Mouse (Mus musculus) embryonic fibroblast, embryonic 13.5 days (primary cell): Measurements from ENCODE around the gene Itpr3.

Source experiments
- CTCF ChIP-seq: IDR thresholded peaks from 2 replicates; pipeline ENCODE4 v1.5.1; 2011; ENCODE audit warnings: mild to moderate bottlenecking, control low read depth, low read length, moderate library complexity, borderline replicate concordance; ENCODE audit not compliant: insufficient read depth
- POLR2A ChIP-seq: IDR thresholded peaks from 2 replicates; pipeline ENCODE4 v1.6.1; 2011; ENCODE audit warnings: low read depth, mild to moderate bottlenecking, control low read depth, low read length, moderate library complexity

DNA sequence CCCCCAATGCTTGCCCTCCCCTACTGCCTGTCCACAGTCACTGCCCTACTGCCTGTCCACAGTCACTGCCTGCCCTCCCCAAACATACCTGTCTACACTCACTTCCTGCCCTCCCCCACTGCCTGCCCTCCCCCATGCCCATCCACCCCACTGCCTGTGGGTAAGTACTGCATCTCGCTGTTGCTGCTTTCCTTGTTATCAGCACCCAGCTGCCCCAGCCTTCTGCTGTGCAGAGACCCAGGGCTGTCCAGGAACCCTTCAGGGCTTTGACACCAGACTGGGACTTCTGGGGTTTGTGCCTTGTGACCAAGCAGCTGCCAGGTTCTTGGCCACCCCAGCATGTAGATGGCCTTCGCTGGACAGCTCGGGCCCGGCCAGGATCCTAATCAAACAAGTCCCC lies 33.8 kb upstream of the Itpr3 start:
- TF ChIP-seq POLR2A: no peak
- TF ChIP-seq CTCF: no peak
